Mouse (Mus musculus) CH12.LX (cell line): ENCODE measurements around the gene Gse1. TPM values are rescaled to one million over a fixed set of nuclear protein-coding genes. Genes with fewer than 3 reads are reported as not detected.

ENCODE experiments used
- DNase-seq: peaks from one replicate; pipeline ENCODE4 v3.0.0-alpha.2; 2013; ENCODE audit errors: extremely low read depth
- H3K27ac ChIP-seq: 2 replicates; pipeline ENCODE4 v1.5.1; 2012; ENCODE audit warnings: low read depth, mild to moderate bottlenecking, control low read depth, moderate library complexity; ENCODE audit not compliant: insufficient read depth
- H3K27me3 ChIP-seq: replicated peaks from 2 replicates; pipeline ENCODE3; 2012; ENCODE audit warnings: inconsistent platforms
- H3K36me3 ChIP-seq, 2 experiments: replicated peaks in 1 of 2; 2 replicates each; pipeline versions ENCODE3 to v1.6.1; 2012; ENCODE audit warnings: inconsistent platforms in 1 of 2, low read length in 1 of 2, mild to moderate bottlenecking in 1 of 2, mixed read lengths in 1 of 2, moderate library complexity in 1 of 2; ENCODE audit not compliant: control insufficient read depth in 1 of 2, insufficient read depth in 1 of 2
- H3K4me1 ChIP-seq, 2 experiments: 2 replicates each; pipeline ENCODE4 v1.6.1; 2012; ENCODE audit warnings: inconsistent platforms in 1 of 2, moderate library complexity in 1 of 2; ENCODE audit not compliant: insufficient read depth in 2 of 2, control insufficient read depth in 1 of 2
- H3K4me2 ChIP-seq: 2 replicates; pipeline ENCODE4 v1.6.1; 2012; ENCODE audit warnings: low read depth, mild to moderate bottlenecking, control low read depth; ENCODE audit not compliant: poor library complexity, insufficient read depth, severe bottlenecking
- H3K4me3 ChIP-seq, 3 experiments: fragments of 150-350 bp in 1 of 3; sonication (generic) in 1 of 3; replicated peaks in 1 of 3; 2 replicates each; pipeline versions ENCODE3 to v1.5.1; 2011 to 2012; ENCODE audit warnings: low read depth in 2 of 3, low read length in 2 of 3, mild to moderate bottlenecking in 2 of 3, moderate library complexity in 2 of 3, control low read depth in 1 of 3, improper control_type of control experiment in 1 of 3, inconsistent platforms in 1 of 3, mixed read lengths in 1 of 3; ENCODE audit not compliant: poor library complexity in 1 of 3
- H3K79me2 ChIP-seq: replicated peaks from 2 replicates; pipeline ENCODE4 v1.6.1; 2012; ENCODE audit warnings: mild to moderate bottlenecking, moderate library complexity; ENCODE audit not compliant: control insufficient read depth, poor library complexity, insufficient read depth, severe bottlenecking; ENCODE audit errors: extremely low read depth
- H3K9ac ChIP-seq: 2 replicates; pipeline ENCODE4 v1.6.1; 2012; ENCODE audit warnings: low read depth, mild to moderate bottlenecking, control low read depth, moderate library complexity; ENCODE audit not compliant: insufficient read depth
- H3K9me3 ChIP-seq: replicated peaks from 2 replicates; pipeline ENCODE3; 2012; ENCODE audit warnings: low read length, inconsistent platforms, mixed read lengths
- BHLHE40 ChIP-seq: IDR thresholded peaks from 2 replicates; pipeline ENCODE4 v1.6.1; 2011; ENCODE audit warnings: mild to moderate bottlenecking, low read depth, low read length, improper control_type of control experiment
- CHD2 ChIP-seq: IDR thresholded peaks from 2 replicates; pipeline ENCODE4 v1.6.1; 2011; ENCODE audit warnings: low read length, improper control_type of control experiment
- E2F4 ChIP-seq: IDR thresholded peaks from 2 replicates; pipeline ENCODE4 v1.6.1; 2011; ENCODE audit warnings: low read depth, low read length, improper control_type of control experiment; ENCODE audit not compliant: insufficient replicate concordance
- EP300 ChIP-seq: IDR thresholded peaks from 2 replicates; pipeline ENCODE4 v1.6.1; 2011; ENCODE audit warnings: low read length, improper control_type of control experiment
- IRF4 ChIP-seq: IDR thresholded peaks from 2 replicates; pipeline ENCODE4 v1.6.1; 2014; ENCODE audit warnings: low read depth, mild to moderate bottlenecking, inconsistent platforms, low read length, improper control_type of control experiment
- MEF2A ChIP-seq: IDR thresholded peaks from 2 replicates; pipeline ENCODE4 v1.6.1; 2014; ENCODE audit warnings: low read depth, mild to moderate bottlenecking, inconsistent platforms, low read length, improper control_type of control experiment, borderline replicate concordance
- TCF12 ChIP-seq: IDR thresholded peaks from 2 replicates; pipeline ENCODE4 v1.6.1; 2014; ENCODE audit warnings: low read depth, mild to moderate bottlenecking, inconsistent platforms, low read length, improper control_type of control experiment
- dilution Hi-C: fragments of 300-500 bp; cut with MboI; formaldehyde crosslinking; loops from 2 replicates; pipeline ENCODE4 v1.14.3; 2020; ENCODE audit warnings: low sequenced_read_pairs; ENCODE audit not compliant: extremely low pct_unique_long_range_greater_than_20kb, extremely low pct_ligation_motif_present
- in situ Hi-C: fragments of 300-500 bp; cut with MboI; formaldehyde crosslinking; loops from 3 replicates; pipeline ENCODE4 v1.14.3; 2019; ENCODE audit warnings: low sequenced_read_pairs, low pct_ligation_motif_present, low pct_unique_long_range_greater_than_20kb, mixed read lengths
- polyA plus RNA-seq: library from polyadenylated mRNA; unstranded; fragments of >175 nt; gene quantifications from 2 replicates; pipeline ENCODE4 v1.2.1, GENCODE M21; 2012; ENCODE audit warnings: low read depth; ENCODE audit not compliant: insufficient read length
- total RNA-seq, 2 experiments: library from RNA; depleted of rRNA; stranded (reverse); fragments of 300-350 nt in 1 of 2; fragments of >200 nt in 1 of 2; gene quantifications; 2 replicates each; pipeline ENCODE4 v1.2.3; 2012 to 2014

Gene Gse1
- total and polyA plus RNA-seq, 3 experiments = 1.3 to 9.8 (median 8.5) TPM

DNA sequence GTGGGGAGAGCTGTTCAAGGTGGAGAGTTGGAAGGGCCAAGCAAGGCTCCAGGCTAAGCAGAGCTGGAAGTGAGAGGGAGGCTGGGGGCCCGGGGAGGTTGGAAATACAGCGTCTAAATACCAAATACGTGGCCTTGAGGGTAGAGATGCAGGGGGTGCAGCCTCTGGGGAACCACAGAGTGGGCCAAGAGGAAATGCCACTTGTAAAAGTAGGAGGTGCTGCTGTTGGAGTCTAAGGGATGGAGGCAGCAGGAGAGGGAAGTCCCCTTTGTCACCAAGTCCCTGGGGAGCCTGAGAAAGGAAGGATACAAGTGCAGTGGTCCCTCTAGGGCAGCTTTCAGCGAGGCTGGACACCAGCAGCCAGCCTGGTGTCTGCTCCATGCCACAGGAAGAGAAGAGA is 298.3 kb downstream of the Gse1 start:
- H3K36me3 ChIP-seq = peaks cover 3 to 28% of the 10 kb centered on the region in 2 experiments
- no peaks in the 10 kb centered on the region for H3K27me3 ChIP-seq
- H3K9ac ChIP-seq = no peak overlapping the region
- DNase-seq = no peak
- peaks cover 45 to 58% of the 10 kb centered on the region in 2 experiments for H3K4me1 ChIP-seq
- TF ChIP-seq IRF4 (0 out of 2 replicates have a peak, but pooled peaks have one; percentile 7), CHD2 (no peak), EP300 (peak; percentile 26; the same call in 1 of the 2 replicates)
- H3K79me2 ChIP-seq = peaks cover 33% of the 10 kb centered on the region
- in situ Hi-C loops = no loop called here
- no peaks in the 10 kb centered on the region for H3K9me3 ChIP-seq
- no peak overlapping the region for H3K27ac ChIP-seq
- H3K4me2 ChIP-seq = no peak overlapping the region; the same call in 1 of the 2 replicates
- peak overlapping the region in 1 of 3 experiments; percentile 10 for H3K4me3 ChIP-seq
- dilution Hi-C loops = no loop called here

GRCm38 (mm10) chr8:120528332-120528731 is 300.1 kb downstream of the Gse1 start:
- DNase-seq = no peak
- no peaks in the 10 kb centered on the region for H3K9me3 ChIP-seq
- peaks cover 55 to 73% of the 10 kb centered on the region in 2 experiments for H3K4me1 ChIP-seq
- TF ChIP-seq TCF12 = peak; percentile 87
- TF ChIP-seq E2F4 = no peak
- TF ChIP-seq, all 38 proteins: peak for 1
- dilution Hi-C loops = no loop called here
- Histone ChIP-seq H3K79me2 (peaks cover 33% of the 10 kb centered on the region), H3K27ac (no peak overlapping the region), H3K4me2 (no peak overlapping the region; the same call in 1 of the 2 replicates), H3K9ac (no peak overlapping the region), H3K4me3 (no peak overlapping the region), H3K36me3 (peaks cover 0 to 12% of the 10 kb centered on the region in 2 experiments), H3K27me3 (no peaks in the 10 kb centered on the region)
- in situ Hi-C loops = no loop called here

DNA sequence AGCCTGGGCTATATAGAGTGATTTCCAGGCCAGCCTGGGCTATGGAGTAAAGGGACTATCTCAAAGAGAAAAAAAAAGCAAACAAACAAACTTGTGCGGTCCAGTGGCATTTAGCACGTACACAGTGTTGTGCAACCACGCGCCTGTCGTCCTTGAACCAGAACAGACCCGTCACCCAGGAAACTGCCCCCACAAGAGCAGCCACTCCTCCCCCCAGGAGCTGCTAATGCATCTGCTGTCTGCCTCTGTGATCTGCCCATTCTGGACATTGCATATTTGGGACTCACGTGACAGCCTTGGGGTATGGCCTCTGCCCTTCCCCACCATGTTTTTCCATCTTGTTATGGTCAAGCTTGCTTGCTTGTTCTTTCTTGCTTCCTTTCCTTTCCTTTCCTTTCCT is 301.0 kb downstream of the Gse1 start:
- Histone ChIP-seq H3K36me3 (peaks cover 0 to 8% of the 10 kb centered on the region in 2 experiments), H3K4me3 (no peak overlapping the region), H3K9ac (no peak overlapping the region), H3K4me2 (no peak overlapping the region), H3K27ac (no peak overlapping the region), H3K27me3 (no peaks in the 10 kb centered on the region), H3K4me1 (peaks cover 63 to 82% of the 10 kb centered on the region in 2 experiments), H3K79me2 (peaks cover 37% of the 10 kb centered on the region), H3K9me3 (no peaks in the 10 kb centered on the region)
- dilution Hi-C loops = no loop called here
- no peak for DNase-seq
- in situ Hi-C loops = no loop called here
- TF ChIP-seq BHLHE40 (peak; percentile 56), MEF2A (no peak)
